ENCODE assay signal across 19 mouse cellular contexts in genomic region chr17:5064777-5065176, GRCm38 (mm10).
DNase-seq lines count a peak whose midpoint lies in the region; ATAC-seq and TF ChIP-seq lines count a peak whose summit lies in the region.
"Had no signal": no experiment of that assay in that cellular context is flagged by ENCODE, and none has a peak within 500 bp of the region (broad histone marks: within the 10 kb centered on the region; RNA-seq: fewer than 3 reads in every experiment).

No protein-coding gene starts in this region.

- no peaks in the 10 kb centered on the region for H3K4me1 ChIP-seq in forebrain, embryonic 14.5 days (ENCODE audit: control insufficient read depth, insufficient read depth, low read length)
- peaks cover 37% of the 10 kb centered on the region for H3K4me1 ChIP-seq in forebrain, embryonic 15.5 days
- peaks cover 7% of the 10 kb centered on the region for H3K4me1 ChIP-seq in ES-Bruce4 (ENCODE audit: control insufficient read depth, insufficient read depth, low read length)
- peaks cover 67% of the 10 kb centered on the region for H3K4me1 ChIP-seq in liver, embryonic 13.5 days (replicated peaks)

- intact Hi-C loops in left cerebral cortex, adult 2 months (cut with DNase I): no loop called here

- no peak overlapping the region for H3K4me2 ChIP-seq in forebrain, embryonic 14.5 days (ENCODE audit: low read length)
- H3K4me2 ChIP-seq in forebrain, embryonic 15.5 days (replicated peaks): no peak overlapping the region
- no peak overlapping the region for H3K4me2 ChIP-seq in liver, embryonic 13.5 days
- H3K4me2 ChIP-seq: stomach, embryonic 15.5 days had no signal

- H3K9me3 ChIP-seq in forebrain, embryonic 14.5 days (replicated peaks; ENCODE audit: control insufficient read depth, low read length): no peaks in the 10 kb centered on the region
- H3K9me3 ChIP-seq in forebrain, embryonic 15.5 days: no peaks in the 10 kb centered on the region
- H3K9me3 ChIP-seq in ES-Bruce4 (replicated peaks; ENCODE audit: control insufficient read depth, insufficient read depth, low read length, poor library complexity, severe bottlenecking): no peaks in the 10 kb centered on the region
- H3K9me3 ChIP-seq in liver, embryonic 13.5 days (replicated peaks): no peaks in the 10 kb centered on the region
- H3K9me3 ChIP-seq: G1E; heart, embryonic 10.5 days; stomach, embryonic 15.5 days had no signal

- no peak overlapping the region for H3K27ac ChIP-seq in forebrain, embryonic 14.5 days (ENCODE audit: low read depth, low read length)
- H3K27ac ChIP-seq in forebrain, embryonic 15.5 days (replicated peaks): no peak overlapping the region
- H3K27ac ChIP-seq in layer of hippocampus, adult 2 months: peak overlapping the region; percentile 79; the same call in 1 of the 2 replicates
- no peak overlapping the region for H3K27ac ChIP-seq in ES-Bruce4 (ENCODE audit: insufficient read depth, low read length)
- H3K27ac ChIP-seq in liver, embryonic 13.5 days: no peak overlapping the region
- H3K27ac ChIP-seq in left cerebral cortex, adult 2 months: no peak overlapping the region
- H3K27ac ChIP-seq: heart, embryonic 10.5 days; stomach, embryonic 15.5 days had no signal

- 81% methylated on average over 6 of the region's 6 CpGs for WGBS in forebrain, embryonic 14.5 days
- WGBS in forebrain, embryonic 15.5 days: 84% methylated on average over 6 of the region's 6 CpGs
- 62% methylated on average over 6 of the region's 6 CpGs for WGBS in liver, embryonic 13.5 days (ENCODE audit: insufficient replicate concordance)

- TF ChIP-seq CTCF in layer of hippocampus, adult 2 months (conservative IDR thresholded peaks at IDR 0.05): peak; percentile 34
- peak; percentile 56 for TF ChIP-seq CTCF in ES-Bruce4 (IDR thresholded peaks at IDR 0.05; ENCODE audit: low read depth, low read length)
- no peak; the same call in 1 of the 2 replicates for TF ChIP-seq CTCF in left cerebral cortex, adult 2 months (IDR thresholded peaks at IDR 0.05)

- no peak for TF ChIP-seq EP300 in ES-Bruce4 (IDR thresholded peaks at IDR 0.05; ENCODE audit: insufficient read depth, low read depth, low read length)

- H3K36me3 ChIP-seq in forebrain, embryonic 14.5 days (ENCODE audit: control insufficient read depth, insufficient read depth, low read length): no peaks in the 10 kb centered on the region
- no peaks in the 10 kb centered on the region for H3K36me3 ChIP-seq in forebrain, embryonic 15.5 days
- H3K36me3 ChIP-seq in ES-Bruce4 (ENCODE audit: control insufficient read depth, insufficient read depth, low read length, poor library complexity, severe bottlenecking): no peaks in the 10 kb centered on the region
- H3K36me3 ChIP-seq in liver, embryonic 13.5 days: no peaks in the 10 kb centered on the region
- H3K36me3 ChIP-seq: heart, embryonic 10.5 days; stomach, embryonic 15.5 days had no signal

- H3K9ac ChIP-seq in forebrain, embryonic 14.5 days (ENCODE audit: low read length): no peak overlapping the region
- no peak overlapping the region for H3K9ac ChIP-seq in forebrain, embryonic 15.5 days (replicated peaks)
- no peak overlapping the region for H3K9ac ChIP-seq in ES-Bruce4 (ENCODE audit: low read depth, poor library complexity, severe bottlenecking)
- H3K9ac ChIP-seq in liver, embryonic 13.5 days: no peak overlapping the region
- H3K9ac ChIP-seq: stomach, embryonic 15.5 days had no signal

- ATAC-seq in forebrain, embryonic 14.5 days: 0 out of 2 replicates have a peak, but pooled peaks have one; percentile 33
- no peak for ATAC-seq in forebrain, embryonic 15.5 days (replicated peaks)
- 0 out of 2 replicates have a peak, but pooled peaks have one; percentile 53 for ATAC-seq in liver, embryonic 13.5 days (ENCODE audit: low read depth)
- ATAC-seq: inflammation-experienced regulatory T-cells, adult 6 months had no signal

- no peak for TF ChIP-seq POLR2A in ES-Bruce4 (IDR thresholded peaks at IDR 0.05; ENCODE audit: insufficient read depth, low read length)

- no peak overlapping the region for H3K4me3 ChIP-seq in forebrain, embryonic 14.5 days (ENCODE audit: low read depth, low read length)
- no peak overlapping the region for H3K4me3 ChIP-seq in forebrain, embryonic 15.5 days
- no peak overlapping the region for H3K4me3 ChIP-seq in layer of hippocampus, adult 2 months
- no peak overlapping the region for H3K4me3 ChIP-seq in ES-Bruce4 (ENCODE audit: low read depth, low read length)
- H3K4me3 ChIP-seq in liver, embryonic 13.5 days (replicated peaks): no peak overlapping the region
- no peak overlapping the region for H3K4me3 ChIP-seq in left cerebral cortex, adult 2 months
- H3K4me3 ChIP-seq: heart, embryonic 10.5 days; stomach, embryonic 15.5 days had no signal

- DNase-seq in forebrain, embryonic 14.5 days (ENCODE audit: low spot score): no peak
- DNase-seq in layer of hippocampus, adult 2 months (ENCODE audit: low spot score in 2 of 2): no peak
- no peak for DNase-seq in layer of hippocampus, adult 9-11 months
- DNase-seq in liver, embryonic 13.5 days: peak; percentile 17
- DNase-seq in urinary bladder, adult 18-20 months (ENCODE audit: low spot score in 2 of 2): no peak
- no peak for DNase-seq in left cerebral cortex, adult 2 months (ENCODE audit: extremely low spot score in 1 of 2, low spot score in 2 of 2)
- DNase-seq: adrenal gland, adult 8-10 months; cerebellum, adult 8-10 months; gastrocnemius, postnatal 10 days; kidney, postnatal 14 days; lung, postnatal 10 days; retina, postnatal 1 day; thymus, postnatal 25 days had no signal

- H3K27me3 ChIP-seq in forebrain, embryonic 14.5 days (replicated peaks; ENCODE audit: control insufficient read depth, insufficient read depth, low read length): no peaks in the 10 kb centered on the region
- H3K27me3 ChIP-seq in forebrain, embryonic 15.5 days: no peaks in the 10 kb centered on the region
- no peaks in the 10 kb centered on the region for H3K27me3 ChIP-seq in ES-Bruce4 (ENCODE audit: control insufficient read depth, insufficient read depth, low read length, poor library complexity, severe bottlenecking)
- no peaks in the 10 kb centered on the region for H3K27me3 ChIP-seq in liver, embryonic 13.5 days
- H3K27me3 ChIP-seq: stomach, embryonic 15.5 days had no signal
